Mouse (Mus musculus): ENCODE data around the gene Wdr35. TPM values are rescaled to one million over a fixed set of nuclear protein-coding genes. Genes with fewer than 3 reads are reported as not detected.
A peak's percentile ranks its signal among the peaks of the same experiment; 100 is the strongest.

Gene Wdr35
- polyA plus RNA-seq, 1 experiment from 2014 or later: 24.4 TPM

DNA sequence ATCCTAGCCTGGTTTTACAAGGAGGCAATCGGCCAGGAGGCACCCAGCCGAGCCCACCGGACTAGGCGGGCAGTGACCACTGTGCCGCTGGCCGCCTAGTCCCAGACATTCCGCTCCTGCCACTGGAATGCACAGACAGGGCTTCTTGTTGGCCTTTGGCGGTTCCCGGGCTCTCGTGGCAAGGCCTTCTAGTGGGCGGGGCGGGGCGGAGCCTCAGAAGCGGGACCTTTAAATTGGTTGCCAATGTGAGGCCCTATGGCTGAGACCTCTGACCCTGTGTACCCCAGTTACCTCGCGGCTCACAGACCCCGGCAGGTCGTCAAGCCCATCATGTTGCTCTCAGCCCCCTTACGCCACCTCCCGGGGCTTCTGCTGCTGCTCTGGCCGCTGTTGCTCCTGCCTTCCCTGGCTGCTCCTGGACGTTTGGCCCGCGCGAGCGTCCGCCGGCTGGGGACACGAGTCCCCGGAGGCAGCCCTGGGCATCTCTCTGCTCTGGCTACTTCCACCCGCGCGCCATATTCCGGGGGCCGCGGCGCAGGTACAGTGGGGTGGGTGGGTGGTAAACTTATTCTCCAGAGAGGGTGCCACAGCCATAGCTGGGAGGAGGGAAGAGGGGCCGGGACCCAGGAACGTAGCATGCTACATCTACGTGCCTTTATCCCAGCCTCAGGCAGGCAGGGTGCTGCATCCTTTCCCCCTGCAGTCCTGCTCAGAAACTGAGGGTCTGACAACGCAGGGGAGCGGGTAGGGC, 25.8 kb upstream of the Wdr35 start, which contains the start of gene Matn3:
TSS of gene Matn3 (plus strand) at position 216 of the 751 bp plus-strand sequence.
- peak; percentile 72 for ATAC-seq (replicated peaks)
- Histone ChIP-seq H3K4me2 (replicated peaks) (peak within 1 kb of the TSS; percentile 88), H3K4me1 (peaks cover 11% of the 10 kb centered on the region), H3K27ac (replicated peaks) (no peak within 1 kb of the TSS), H3K9me3 (no peaks in the 10 kb centered on the region), H3K9ac (replicated peaks) (peak within 1 kb of the TSS; percentile 43), H3K36me3 (no peaks in the 10 kb centered on the region), H3K4me3 (peak within 1 kb of the TSS; percentile 41), H3K27me3 (no peaks in the 10 kb centered on the region)
- 2% methylated on average over 42 of the region's 42 CpGs for WGBS

DNA sequence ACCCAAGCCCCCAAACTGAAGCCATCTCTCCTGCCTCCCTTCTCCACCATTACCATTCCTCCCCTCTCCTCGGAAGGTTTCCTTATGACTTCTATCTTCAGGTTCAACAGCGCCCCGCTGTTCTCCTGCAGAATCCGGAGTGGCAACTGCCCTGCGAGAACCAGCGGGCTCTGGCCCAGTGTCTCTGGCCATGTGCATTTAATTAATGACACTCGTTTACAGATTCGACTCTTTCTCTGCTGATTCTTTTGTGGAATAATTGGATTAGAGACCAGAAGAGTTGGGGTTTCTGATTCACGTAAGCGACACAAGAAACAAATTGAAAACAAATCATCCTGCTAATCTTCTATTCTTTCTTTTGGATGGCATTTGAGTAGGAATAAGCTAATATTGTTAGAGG, 20.6 kb upstream of the Wdr35 start:
- peaks cover 3% of the 10 kb centered on the region for H3K4me1 ChIP-seq
- ATAC-seq (replicated peaks): no peak
- H3K4me2 ChIP-seq (replicated peaks): no peak overlapping the region
- H3K36me3 ChIP-seq: no peaks in the 10 kb centered on the region
- no peak overlapping the region for H3K27ac ChIP-seq (replicated peaks)
- no peaks in the 10 kb centered on the region for H3K27me3 ChIP-seq
- 42% methylated on average over 10 of the region's 10 CpGs for WGBS
- no peak overlapping the region for H3K9ac ChIP-seq (replicated peaks)
- H3K4me3 ChIP-seq: no peak overlapping the region
- H3K9me3 ChIP-seq: no peaks in the 10 kb centered on the region

DNA sequence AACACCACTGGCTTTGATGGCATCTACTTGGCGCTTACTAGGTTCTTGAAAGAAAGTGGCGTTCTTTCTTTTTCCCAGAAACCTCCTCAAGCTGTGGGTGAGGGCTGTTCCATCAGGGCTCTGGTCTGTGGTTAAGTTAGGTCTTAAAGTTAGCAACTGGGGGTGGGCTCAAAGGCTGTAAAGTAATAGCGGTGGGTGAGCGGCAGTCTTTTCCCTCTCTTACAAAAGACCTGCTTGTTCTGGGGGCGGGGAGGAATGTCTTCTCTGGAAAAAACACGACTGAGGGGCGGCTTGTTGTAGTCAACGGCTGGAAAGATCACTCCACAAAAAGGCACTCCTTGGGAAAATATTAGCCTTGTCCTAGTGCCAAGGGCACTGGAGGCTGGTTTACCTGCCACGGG, 19.5 kb upstream of the Wdr35 start:
- Histone ChIP-seq H3K27me3 (no peaks in the 10 kb centered on the region), H3K36me3 (no peaks in the 10 kb centered on the region), H3K4me2 (replicated peaks) (no peak overlapping the region), H3K9me3 (no peaks in the 10 kb centered on the region), H3K4me1 (no peaks in the 10 kb centered on the region), H3K9ac (replicated peaks) (no peak overlapping the region), H3K27ac (replicated peaks) (no peak overlapping the region), H3K4me3 (no peak overlapping the region)
- 43% methylated on average over 9 of the region's 9 CpGs for WGBS
- no peak for ATAC-seq (replicated peaks)

DNA sequence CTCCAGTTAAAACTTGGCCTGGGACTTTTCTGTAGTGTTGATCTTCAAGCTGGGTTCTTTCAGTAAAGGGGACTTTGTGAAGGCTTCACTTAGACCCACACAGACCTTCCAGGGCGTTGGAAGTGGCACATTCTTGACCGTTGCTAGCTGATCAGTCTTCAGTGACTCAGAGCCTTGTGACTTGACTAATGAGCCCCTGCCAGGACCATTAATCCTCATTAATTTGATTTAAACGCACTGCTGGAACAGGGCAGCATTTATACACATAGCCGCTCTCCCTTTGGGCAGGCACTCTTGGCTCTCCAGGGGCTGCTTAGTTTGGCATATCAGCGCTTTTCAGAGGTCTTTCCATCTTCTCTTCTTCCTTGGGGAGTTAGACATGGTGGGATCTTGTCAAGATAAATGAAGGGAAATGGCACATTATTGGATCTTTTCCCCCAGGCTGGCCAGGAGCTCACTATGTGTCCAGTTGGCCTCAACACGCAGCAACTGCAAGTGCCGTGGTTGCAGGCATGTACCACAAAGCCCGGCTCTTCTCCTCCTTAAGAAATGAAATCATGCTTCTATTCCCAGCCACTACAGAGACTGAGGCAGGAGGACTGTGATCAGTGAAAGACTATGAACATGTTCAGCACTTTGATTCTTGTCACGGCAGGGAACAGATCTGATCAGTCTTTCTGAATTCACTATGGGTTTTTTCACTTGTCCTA, 11.9 kb upstream of the Wdr35 start:
- Histone ChIP-seq H3K9me3 (no peaks in the 10 kb centered on the region), H3K4me2 (replicated peaks) (no peak overlapping the region), H3K27ac (replicated peaks) (no peak overlapping the region), H3K9ac (replicated peaks) (no peak overlapping the region), H3K4me1 (no peaks in the 10 kb centered on the region), H3K27me3 (no peaks in the 10 kb centered on the region), H3K36me3 (no peaks in the 10 kb centered on the region), H3K4me3 (no peak overlapping the region)
- 44% methylated on average over 9 of the region's 9 CpGs for WGBS
- no peak for ATAC-seq (replicated peaks)

DNA sequence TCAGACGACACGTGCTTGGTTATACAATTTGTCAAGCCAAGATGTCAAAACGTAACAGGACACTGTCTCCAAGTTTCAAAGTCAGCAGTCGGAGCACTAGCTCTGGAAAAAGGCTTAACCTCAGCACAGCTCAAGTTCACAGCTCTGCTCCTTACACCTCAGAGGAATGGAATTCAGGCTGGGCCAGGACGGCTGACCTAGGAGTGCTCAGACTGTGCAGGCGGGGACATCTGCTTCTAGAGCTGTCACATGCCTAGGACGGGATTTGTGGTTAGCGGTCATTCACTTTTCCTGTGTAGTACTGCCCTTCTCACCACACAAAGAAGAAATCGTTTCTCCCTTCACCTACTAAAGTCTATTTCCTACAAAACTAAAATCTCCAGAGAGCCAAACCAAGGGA, 3.9 kb upstream of the Wdr35 start:
- WGBS: 50% methylated on average over 9 of the region's 9 CpGs
- Histone ChIP-seq H3K9ac (replicated peaks) (no peak overlapping the region), H3K9me3 (no peaks in the 10 kb centered on the region), H3K4me3 (no peak overlapping the region), H3K27me3 (no peaks in the 10 kb centered on the region), H3K27ac (replicated peaks) (no peak overlapping the region), H3K4me2 (replicated peaks) (no peak overlapping the region), H3K36me3 (no peaks in the 10 kb centered on the region), H3K4me1 (peaks cover 10% of the 10 kb centered on the region)
- ATAC-seq (replicated peaks): no peak

DNA sequence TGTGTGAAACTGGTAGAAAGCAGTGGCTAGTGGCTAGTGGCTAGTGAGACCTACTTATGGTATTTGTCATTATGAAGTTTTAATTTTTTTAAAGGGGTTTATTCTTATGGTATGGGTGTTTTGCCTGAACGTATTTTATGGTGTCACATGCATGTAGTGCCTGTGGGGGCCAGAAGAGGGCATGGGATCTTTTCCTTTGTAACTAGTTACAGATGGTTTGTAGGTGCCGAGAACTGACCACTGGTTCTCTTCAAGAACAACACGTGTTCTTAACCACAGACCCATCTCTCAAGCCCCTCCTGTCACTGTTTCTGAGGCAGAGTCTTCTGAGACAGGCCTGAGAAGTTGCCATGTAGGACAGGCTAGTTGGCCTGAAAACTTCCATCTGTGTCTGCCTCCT, 1.4 kb downstream of the Wdr35 start:
- ATAC-seq (replicated peaks): no peak
- peaks cover 21% of the 10 kb centered on the region for H3K4me1 ChIP-seq
- H3K27ac ChIP-seq (replicated peaks): no peak overlapping the region
- no peak overlapping the region for H3K9ac ChIP-seq (replicated peaks)
- H3K4me3 ChIP-seq: peak overlapping the region; percentile 81; the same call in 1 of the 2 replicates
- WGBS: 77% methylated on average over 3 of the region's 3 CpGs
- peaks cover 15% of the 10 kb centered on the region for H3K36me3 ChIP-seq
- H3K9me3 ChIP-seq: no peaks in the 10 kb centered on the region
- H3K27me3 ChIP-seq: no peaks in the 10 kb centered on the region
- no peak overlapping the region; the same call in 1 of the 2 replicates for H3K4me2 ChIP-seq (replicated peaks)

DNA sequence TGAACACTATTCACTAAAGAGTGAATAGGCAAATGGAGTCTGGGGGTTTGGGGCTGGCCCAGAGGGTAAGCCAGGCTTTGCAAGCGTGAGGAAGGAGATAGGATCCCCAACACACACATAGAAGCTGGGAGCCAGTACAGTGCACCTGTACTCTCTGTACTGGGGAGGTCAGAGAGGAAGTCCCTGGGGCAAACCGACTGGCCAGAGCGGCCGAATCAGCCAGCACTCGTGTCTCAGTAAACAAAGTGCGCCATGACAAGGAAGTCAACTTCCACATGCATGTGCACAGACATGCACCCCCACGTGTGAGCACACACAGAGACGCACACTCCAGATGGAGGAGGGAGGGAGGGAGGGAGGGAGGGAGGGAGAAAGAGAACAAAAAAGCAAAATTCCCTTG, 19.5 kb downstream of the Wdr35 start:
- ATAC-seq (replicated peaks): no peak
- Histone ChIP-seq H3K4me2 (replicated peaks) (no peak overlapping the region), H3K9ac (replicated peaks) (no peak overlapping the region), H3K4me3 (no peak overlapping the region), H3K36me3 (no peaks in the 10 kb centered on the region), H3K4me1 (no peaks in the 10 kb centered on the region), H3K9me3 (no peaks in the 10 kb centered on the region), H3K27me3 (no peaks in the 10 kb centered on the region), H3K27ac (replicated peaks) (no peak overlapping the region)
- WGBS: 83% methylated on average over 8 of the region's 8 CpGs

DNA sequence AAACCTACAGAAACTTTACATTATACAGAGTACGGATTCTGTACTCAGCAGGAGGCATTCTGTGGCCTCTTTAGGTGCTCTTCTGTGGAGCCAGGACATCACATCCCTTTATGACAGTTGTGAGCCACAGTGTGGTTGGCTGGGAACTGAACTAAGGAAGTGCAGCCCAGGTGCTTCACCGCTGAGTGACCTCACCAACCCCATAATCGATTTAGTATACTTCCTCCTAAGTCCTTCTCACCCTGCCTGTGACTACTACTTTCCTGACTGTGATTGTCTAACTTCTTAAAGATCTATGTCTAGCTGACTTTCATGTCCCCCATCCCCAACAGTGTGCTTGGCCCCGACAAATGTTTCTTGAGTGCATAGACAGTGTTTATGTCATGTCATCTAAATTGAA, 24.6 kb downstream of the Wdr35 start:
- no peak overlapping the region for H3K4me3 ChIP-seq
- H3K27me3 ChIP-seq: no peaks in the 10 kb centered on the region
- no peaks in the 10 kb centered on the region for H3K4me1 ChIP-seq
- H3K36me3 ChIP-seq: peaks cover 4% of the 10 kb centered on the region; the same call in 1 of the 2 replicates
- 91% methylated on average over 4 of the region's 4 CpGs for WGBS
- no peak for ATAC-seq (replicated peaks)
- H3K27ac ChIP-seq (replicated peaks): no peak overlapping the region
- no peak overlapping the region for H3K4me2 ChIP-seq (replicated peaks)
- H3K9ac ChIP-seq (replicated peaks): no peak overlapping the region
- no peaks in the 10 kb centered on the region for H3K9me3 ChIP-seq

DNA sequence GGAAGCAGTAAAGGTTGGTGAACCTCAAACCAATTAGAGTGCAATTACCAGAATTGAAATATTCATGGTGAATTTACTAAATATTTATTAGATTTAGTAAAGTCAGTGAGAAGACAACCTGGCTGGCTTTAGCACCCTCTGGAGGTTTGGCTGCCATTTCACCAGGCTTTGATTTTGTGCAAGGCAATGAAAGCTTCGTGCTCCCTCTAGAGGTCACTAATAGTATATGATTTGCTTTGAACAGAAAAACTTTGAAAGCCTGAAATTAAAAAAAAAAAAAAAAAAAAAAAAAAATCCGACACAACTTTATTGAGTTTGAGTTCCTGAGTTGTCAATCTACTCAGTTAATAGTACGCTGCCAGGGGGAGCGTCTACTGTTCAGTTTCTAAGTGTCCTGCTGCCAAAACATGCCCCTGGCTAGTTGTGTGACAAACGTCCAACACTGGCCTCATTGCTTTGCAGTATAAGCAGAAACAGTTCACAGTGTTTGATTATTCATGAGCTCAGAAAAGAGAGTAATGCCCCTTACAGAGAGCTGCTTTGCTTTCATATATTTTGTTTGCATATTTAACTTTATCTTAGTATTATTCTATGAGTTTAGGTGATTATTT, 28.5 kb downstream of the Wdr35 start:
- ATAC-seq (replicated peaks): peak; percentile 81
- Histone ChIP-seq H3K9me3 (no peaks in the 10 kb centered on the region), H3K36me3 (peaks cover 4% of the 10 kb centered on the region; the same call in 1 of the 2 replicates), H3K27ac (replicated peaks) (no peak overlapping the region), H3K9ac (replicated peaks) (no peak overlapping the region), H3K4me2 (replicated peaks) (no peak overlapping the region), H3K27me3 (no peaks in the 10 kb centered on the region), H3K4me1 (no peaks in the 10 kb centered on the region), H3K4me3 (no peak overlapping the region)
- 4% methylated on average over 5 of the region's 5 CpGs for WGBS

DNA sequence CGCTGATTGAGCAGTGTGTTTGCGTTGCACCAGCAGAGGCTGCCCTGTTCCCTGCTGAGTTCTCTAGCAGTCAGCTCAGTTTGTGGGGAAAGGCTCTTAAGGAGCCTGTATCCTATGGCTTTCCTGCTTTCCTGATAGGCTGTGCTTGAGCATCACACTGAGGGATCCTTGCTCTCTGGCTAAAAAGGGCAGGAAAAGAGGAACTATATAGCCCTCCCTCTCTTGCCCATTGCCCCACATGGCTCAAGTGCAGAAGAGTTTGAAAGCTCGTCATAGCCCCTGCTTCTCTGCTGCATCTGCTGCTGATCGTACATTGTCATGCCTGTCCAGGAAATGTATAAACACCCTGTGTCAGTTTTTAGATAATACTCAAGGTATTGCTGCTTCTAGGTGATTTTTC, 33.5 kb downstream of the Wdr35 start:
- Histone ChIP-seq H3K4me3 (no peak overlapping the region), H3K36me3 (no peaks in the 10 kb centered on the region), H3K27ac (replicated peaks) (no peak overlapping the region), H3K9me3 (no peaks in the 10 kb centered on the region), H3K4me1 (no peaks in the 10 kb centered on the region), H3K27me3 (no peaks in the 10 kb centered on the region), H3K9ac (replicated peaks) (no peak overlapping the region), H3K4me2 (replicated peaks) (no peak overlapping the region)
- 58% methylated on average over 4 of the region's 4 CpGs for WGBS
- no peak for ATAC-seq (replicated peaks)

DNA sequence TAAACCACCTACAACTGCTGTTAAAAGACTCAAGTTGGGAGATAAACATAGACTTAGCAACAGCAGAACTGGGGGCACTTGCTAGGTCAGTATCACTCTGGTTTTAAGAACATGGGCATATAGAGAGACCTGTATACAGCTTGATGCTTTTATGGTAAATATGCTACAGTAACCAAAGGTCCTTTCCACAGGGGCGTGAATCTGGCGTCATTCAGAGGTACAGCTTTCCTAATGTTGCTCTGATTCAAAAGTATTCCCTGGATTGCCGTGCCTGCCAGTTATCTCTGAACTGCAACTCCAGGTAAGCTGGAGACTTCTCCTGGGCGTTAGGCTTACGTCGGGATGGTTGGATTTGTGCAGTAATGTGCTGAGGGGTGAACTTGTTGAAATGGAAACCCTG, 34.1 kb downstream of the Wdr35 start:
- no peak overlapping the region for H3K27ac ChIP-seq (replicated peaks)
- no peak for ATAC-seq (replicated peaks)
- H3K4me1 ChIP-seq: no peaks in the 10 kb centered on the region
- H3K4me3 ChIP-seq: no peak overlapping the region
- peaks cover 2% of the 10 kb centered on the region; the same call in 1 of the 2 replicates for H3K36me3 ChIP-seq
- H3K27me3 ChIP-seq: no peaks in the 10 kb centered on the region
- WGBS: 96% methylated on average over 6 of the region's 6 CpGs
- no peak overlapping the region for H3K9ac ChIP-seq (replicated peaks)
- no peak overlapping the region for H3K4me2 ChIP-seq (replicated peaks)
- no peaks in the 10 kb centered on the region for H3K9me3 ChIP-seq

DNA sequence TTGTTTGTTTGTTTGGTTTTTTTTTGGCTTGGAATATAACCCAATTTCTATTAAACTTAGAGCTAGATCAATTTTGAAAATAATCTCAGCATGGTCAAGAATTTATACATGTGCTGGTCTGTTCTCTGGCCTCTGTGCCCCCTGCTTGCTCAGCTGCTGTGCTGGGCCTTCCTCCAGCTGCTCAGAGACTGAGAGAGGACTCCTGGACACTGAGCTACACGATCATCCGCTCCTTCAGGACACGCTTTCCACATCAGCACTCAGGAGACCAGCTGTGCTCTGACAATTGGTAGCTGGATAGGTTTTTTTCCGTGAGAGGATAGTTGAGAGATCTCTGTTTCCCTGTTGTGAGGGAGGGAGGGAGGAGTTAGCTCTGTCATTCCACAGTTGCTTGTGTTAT, 36.6 kb downstream of the Wdr35 start:
- no peak overlapping the region for H3K4me2 ChIP-seq (replicated peaks)
- H3K4me1 ChIP-seq: no peaks in the 10 kb centered on the region
- 73% methylated on average over 4 of the region's 4 CpGs for WGBS
- H3K27ac ChIP-seq (replicated peaks): no peak overlapping the region
- no peaks in the 10 kb centered on the region for H3K27me3 ChIP-seq
- H3K9me3 ChIP-seq: no peaks in the 10 kb centered on the region
- ATAC-seq (replicated peaks): no peak
- peaks cover 3% of the 10 kb centered on the region; the same call in 1 of the 2 replicates for H3K36me3 ChIP-seq
- H3K9ac ChIP-seq (replicated peaks): no peak overlapping the region
- H3K4me3 ChIP-seq: no peak overlapping the region

All from forebrain, embryonic 15.5 days (tissue).